ENCODE assay signal across 8 mouse cellular contexts in the genomic region with DNA sequence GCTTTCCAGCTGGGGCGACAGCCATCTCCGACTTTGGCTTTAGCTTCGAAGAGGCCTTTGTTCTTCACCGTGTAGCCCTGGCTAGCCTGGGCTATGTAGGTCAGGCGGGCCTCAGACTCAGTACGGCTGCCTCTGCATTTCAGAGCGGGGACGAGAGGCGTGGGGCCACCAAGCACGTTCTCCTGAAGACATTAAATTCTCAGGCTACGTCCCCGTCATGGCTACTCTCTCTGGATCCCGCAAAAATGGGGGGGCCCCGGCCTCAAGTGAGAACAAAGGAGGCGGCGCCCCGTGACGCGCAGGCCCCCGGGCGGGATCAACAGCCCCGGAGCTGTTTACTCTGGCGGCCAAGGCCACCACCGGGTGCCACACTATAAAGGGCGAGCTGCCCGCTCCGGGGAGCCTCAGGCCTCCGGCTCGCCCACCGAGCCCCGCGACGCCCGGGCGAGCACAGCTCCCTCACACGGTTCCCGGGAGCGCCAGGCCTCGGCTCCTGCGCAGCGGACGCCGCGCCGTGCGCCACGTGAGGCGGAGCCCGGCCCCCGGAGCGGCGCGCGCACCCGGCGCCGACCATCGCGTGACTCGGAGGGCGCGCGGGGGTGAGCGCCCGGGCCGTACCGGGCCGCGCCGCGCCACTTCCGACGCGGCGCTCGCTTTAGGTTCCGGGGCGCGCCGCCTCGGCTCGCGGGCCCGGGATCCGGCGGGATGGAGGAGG. TPM values are rescaled to one million over a fixed set of nuclear protein-coding genes. Genes with fewer than 3 reads are reported as not detected.
DNase-seq lines count a peak whose midpoint lies in the region; ATAC-seq and TF ChIP-seq lines count a peak whose summit lies in the region.

Lrrc58 (plus strand) TSS at position 599 of the 715 bp plus-strand sequence.

- under 1% methylated on average over 82 of the region's 86 CpGs for WGBS in hindbrain, postnatal 0 days

- DNase-seq in ZHBTc4 (ENCODE audit: low read depth, low spot score) = peak; percentile 81
- peak; percentile 84 to 86 for DNase-seq in cerebellum, postnatal 36 days
- peak; percentile 75 to 78 for DNase-seq in gastrocnemius, adult 8-10 months (ENCODE audit: low spot score in 2 of 2)
- DNase-seq in hindbrain, postnatal 0 days (ENCODE audit: low spot score) = peak; percentile 94
- peak; percentile 80 to 83 for DNase-seq in left cerebral cortex, adult 8-10 months (ENCODE audit: low spot score in 2 of 2)
- DNase-seq in right cerebral cortex, adult 18-20 months = peak; percentile 90
- peak; percentile 53 for DNase-seq in urinary bladder, postnatal 10 days (ENCODE audit: low spot score)

- ATAC-seq in hindbrain, postnatal 0 days = peak; percentile 96
- ATAC-seq in megakaryocyte, adult 5-6 weeks (ENCODE audit: poor library complexity, severe bottlenecking) = peak; percentile 71

- peak within 1 kb of the TSS; percentile 99 for H3K27ac ChIP-seq in hindbrain, postnatal 0 days

- H3K4me3 ChIP-seq in hindbrain, postnatal 0 days (ENCODE audit: low read length) = peak within 1 kb of the TSS; percentile 95

- no peaks in the 10 kb centered on the region for H3K36me3 ChIP-seq in hindbrain, postnatal 0 days (ENCODE audit: insufficient read depth, low read length)

- TF ChIP-seq CTCF in hindbrain, postnatal 0 days (IDR thresholded peaks at IDR 0.05; ENCODE audit: low read depth) = no peak

- H3K27me3 ChIP-seq in hindbrain, postnatal 0 days (ENCODE audit: insufficient read depth, low read length) = no peaks in the 10 kb centered on the region

- peak within 1 kb of the TSS; percentile 97 for H3K9ac ChIP-seq in hindbrain, postnatal 0 days (replicated peaks; ENCODE audit: low read length)

- H3K4me2 ChIP-seq in hindbrain, postnatal 0 days (ENCODE audit: low read depth, low read length) = peak within 1 kb of the TSS; percentile 69

- peaks cover 16% of the 10 kb centered on the region for H3K4me1 ChIP-seq in hindbrain, postnatal 0 days (ENCODE audit: insufficient read depth, low read length)

- no peaks in the 10 kb centered on the region for H3K9me3 ChIP-seq in hindbrain, postnatal 0 days (ENCODE audit: low read length)

RNA-seq across cellular contexts. Expression of gene Lrrc58, which starts in this region (rescaled TPM):
- 10 to 100 TPM; 36.4 to 48.4 (median 46.0) TPM for total RNA-seq in gastrocnemius, adult 8-10 months (2022)
- 91.1 and 101 TPM in 2 replicates for total RNA-seq in hindbrain, postnatal 0 days (2014; rRNA removed)
- 48.2 TPM in 2 replicates for polyA plus RNA-seq in hindbrain, postnatal 0 days (2015; fragmentation: Nextera tagmentation; extraction: Ambion mirVana)
- 10 to 100 TPM; 90.5 to 97.5 (median 93.5) TPM for total RNA-seq in left cerebral cortex, adult 8-10 months (2022)
- total RNA-seq in megakaryocyte, adult 5-6 weeks (2015) = 33.6 and 38.4 TPM in 2 replicates
- 23.0 and 27.4 TPM in 2 replicates for total RNA-seq in megakaryocyte, adult 5-6 weeks (2017)

Comparison
In these comparisons a context has a peak if more than half of its experiments do, and no peak if none do; other contexts are left out.
1. Peak in every context shown above with its lines: DNase-seq, ATAC-seq, H3K4me3 ChIP-seq and H3K27ac ChIP-seq.